Mouse (Mus musculus) splenic B cell, adult 2 months (primary cell): Measurements from ENCODE around the gene Sult6b2.

Experiments
- DNase-seq: peaks from one replicate; pipeline ENCODE4 v3.0.0-alpha.2; 2011; ENCODE audit warnings: low read depth, low spot score
- H3K27me3 ChIP-seq: 2 replicates; pipeline ENCODE4 v1.6.1; 2012; ENCODE audit warnings: mild to moderate bottlenecking, low read length, moderate library complexity, mixed read lengths; ENCODE audit not compliant: control insufficient read depth, poor library complexity, insufficient read depth, severe bottlenecking
- H3K36me3 ChIP-seq: 2 replicates; pipeline ENCODE4 v1.6.1; 2012; ENCODE audit warnings: mild to moderate bottlenecking, low read length, moderate library complexity, mixed read lengths; ENCODE audit not compliant: control insufficient read depth, poor library complexity, insufficient read depth, severe bottlenecking

Gene Sult6b2

DNA sequence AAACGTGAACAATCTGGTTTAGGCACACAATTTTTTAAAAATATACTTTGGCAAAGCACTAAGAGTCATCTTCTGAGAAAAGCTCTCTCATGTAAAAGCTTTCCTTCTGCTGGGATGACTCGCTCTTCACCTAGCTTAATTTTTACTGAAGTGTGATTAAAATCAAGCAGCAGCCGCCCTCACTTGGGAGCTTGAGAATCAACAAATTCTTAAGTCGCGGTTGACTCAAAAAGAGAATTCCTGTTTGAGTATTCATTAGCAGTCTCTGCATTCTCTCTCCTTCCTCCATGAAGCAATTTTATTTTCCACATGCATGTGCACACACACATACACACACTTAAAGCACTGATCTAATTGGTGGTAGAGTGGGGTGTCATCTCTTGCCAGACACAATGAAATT, 21.1 kb upstream of the Sult6b2 start:
- no peaks in the 10 kb centered on the region for H3K27me3 ChIP-seq
- no peak for DNase-seq
- H3K36me3 ChIP-seq, result no peaks in the 10 kb centered on the region

GRCm38 (mm10) chr6:142823008-142823787, 18.9 kb upstream of the Sult6b2 start:
- Histone ChIP-seq H3K27me3 (no peaks in the 10 kb centered on the region), H3K36me3 (no peaks in the 10 kb centered on the region)
- DNase-seq, result no peak

DNA sequence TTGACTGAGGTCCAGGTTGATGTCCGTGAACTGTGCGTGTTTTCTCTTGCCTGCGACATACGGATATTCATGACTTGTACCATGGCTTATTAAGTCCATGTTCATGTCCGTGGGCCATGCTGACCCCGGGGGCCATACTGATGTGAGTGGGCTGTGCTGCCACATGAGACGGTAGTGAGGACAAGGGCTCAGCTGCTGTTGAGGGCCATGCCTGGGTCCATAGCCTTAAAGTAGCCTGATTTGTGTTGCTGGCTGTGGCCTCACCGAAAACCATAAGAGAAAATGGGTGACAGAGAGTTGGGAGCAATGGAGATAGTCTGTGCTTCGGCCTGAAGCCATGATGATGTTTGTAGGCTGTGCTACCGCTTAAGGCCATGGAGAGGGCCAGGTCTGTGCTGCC, 14.0 kb upstream of the Sult6b2 start:
- Histone ChIP-seq H3K36me3 (no peaks in the 10 kb centered on the region), H3K27me3 (no peaks in the 10 kb centered on the region)
- no peak for DNase-seq

DNA sequence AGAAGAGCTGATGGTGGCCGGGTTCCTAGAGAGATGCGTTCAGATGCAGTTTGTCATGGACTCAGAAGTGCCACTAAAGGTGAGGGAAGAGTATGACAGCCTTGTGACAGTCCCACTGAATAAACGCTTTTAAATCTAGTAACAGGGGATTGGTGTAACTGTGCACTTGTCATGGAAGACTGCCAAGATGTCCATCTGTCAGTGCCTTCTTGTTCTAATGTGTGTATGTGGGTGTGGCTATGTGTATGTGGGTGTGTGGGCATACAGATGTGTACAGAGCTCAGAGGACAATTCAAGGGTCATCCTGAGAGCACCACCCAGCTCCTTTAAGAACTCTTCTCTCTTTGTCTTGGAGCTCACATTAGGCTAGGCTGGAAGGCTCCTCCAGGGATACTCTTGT, 11.2 kb upstream of the Sult6b2 start:
- no peaks in the 10 kb centered on the region for H3K27me3 ChIP-seq
- H3K36me3 ChIP-seq, result no peaks in the 10 kb centered on the region
- no peak for DNase-seq

- H3K27me3 ChIP-seq, result no peaks in the 10 kb centered on the region
- H3K36me3 ChIP-seq, result no peaks in the 10 kb centered on the region
- DNase-seq, result peak; percentile 78
These were observed 10.2 kb upstream of the Sult6b2 start for GRCm38 (mm10) chr6:142814495-142814921.

DNA sequence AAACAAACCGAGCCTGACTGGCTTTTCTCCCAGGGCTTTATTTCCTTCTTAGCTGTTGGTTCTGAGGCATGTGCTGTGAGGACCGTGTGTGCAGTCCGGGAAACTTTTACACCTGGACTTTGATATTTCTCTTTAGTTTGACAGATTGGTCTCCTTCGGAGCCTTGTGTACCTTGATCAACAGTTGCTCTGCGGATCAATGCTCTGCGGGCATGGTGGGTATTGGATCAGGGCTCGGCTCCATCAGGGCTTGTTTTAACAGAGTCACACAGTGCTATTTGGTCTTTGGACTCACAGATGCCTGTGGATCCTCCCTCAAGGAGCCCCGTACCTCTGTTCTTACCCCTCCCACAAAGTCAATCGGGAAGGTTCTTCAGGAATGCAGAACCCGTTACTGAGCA, 9.7 kb upstream of the Sult6b2 start:
- H3K36me3 ChIP-seq, result no peaks in the 10 kb centered on the region
- no peak for DNase-seq
- no peaks in the 10 kb centered on the region for H3K27me3 ChIP-seq

GRCm38 (mm10) chr6:142812969-142813368, 8.7 kb upstream of the Sult6b2 start:
- Histone ChIP-seq H3K36me3 (no peaks in the 10 kb centered on the region), H3K27me3 (no peaks in the 10 kb centered on the region)
- DNase-seq, result no peak

DNA sequence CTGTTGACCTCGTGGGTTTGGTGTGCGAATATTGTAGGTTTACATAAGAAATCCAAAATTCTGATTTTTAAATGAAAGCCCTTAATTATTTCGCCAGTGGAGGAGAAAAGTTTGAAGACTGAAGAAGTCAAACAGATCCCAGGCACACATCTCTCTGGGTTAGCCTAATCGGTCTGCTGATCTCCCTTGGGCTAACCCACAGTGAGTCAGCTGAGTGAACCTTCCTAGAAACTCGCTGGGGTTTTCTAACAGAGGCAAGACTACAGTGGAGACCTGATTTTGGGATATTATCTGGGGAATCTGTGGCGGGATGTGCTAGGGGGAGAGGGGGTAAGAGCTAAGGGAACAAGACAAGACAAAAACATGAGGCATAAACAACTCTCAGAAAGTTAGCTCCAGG, 5.9 kb upstream of the Sult6b2 start:
- H3K36me3 ChIP-seq, result no peaks in the 10 kb centered on the region
- no peaks in the 10 kb centered on the region for H3K27me3 ChIP-seq
- DNase-seq, result no peak

- Histone ChIP-seq H3K36me3 (no peaks in the 10 kb centered on the region), H3K27me3 (no peaks in the 10 kb centered on the region)
- DNase-seq, result no peak
These were observed 5.2 kb upstream of the Sult6b2 start for GRCm38 (mm10) chr6:142809373-142810098.

DNA sequence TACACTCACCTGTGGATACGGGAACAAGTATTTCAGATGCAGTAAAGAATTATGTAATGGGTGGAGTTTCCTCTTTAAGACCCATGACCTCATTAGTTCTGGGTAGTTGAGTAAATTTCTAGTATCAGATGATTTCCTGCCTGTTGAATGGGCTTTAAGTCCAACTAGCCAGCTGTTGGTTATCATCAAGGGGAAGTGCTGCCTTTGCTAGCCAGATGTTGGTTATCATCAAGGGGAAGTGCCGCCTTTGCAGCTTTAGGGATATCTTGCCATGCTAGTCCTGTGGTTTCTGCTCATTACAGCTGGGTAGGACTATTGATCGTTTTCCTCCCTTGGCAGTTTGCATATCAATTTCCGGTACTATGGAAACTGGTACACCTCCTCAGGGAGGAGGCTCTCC, 2.0 kb upstream of the Sult6b2 start:
- no peak for DNase-seq
- Histone ChIP-seq H3K36me3 (no peaks in the 10 kb centered on the region), H3K27me3 (no peaks in the 10 kb centered on the region)

GRCm38 (mm10) chr6:142802617-142803525, 1.4 kb downstream of the Sult6b2 start:
- Histone ChIP-seq H3K27me3 (no peaks in the 10 kb centered on the region), H3K36me3 (no peaks in the 10 kb centered on the region)
- DNase-seq, result no peak

- no peak for DNase-seq
- Histone ChIP-seq H3K27me3 (no peaks in the 10 kb centered on the region), H3K36me3 (no peaks in the 10 kb centered on the region)
These were observed 2.6 kb downstream of the Sult6b2 start for GRCm38 (mm10) chr6:142801687-142802086.

DNA sequence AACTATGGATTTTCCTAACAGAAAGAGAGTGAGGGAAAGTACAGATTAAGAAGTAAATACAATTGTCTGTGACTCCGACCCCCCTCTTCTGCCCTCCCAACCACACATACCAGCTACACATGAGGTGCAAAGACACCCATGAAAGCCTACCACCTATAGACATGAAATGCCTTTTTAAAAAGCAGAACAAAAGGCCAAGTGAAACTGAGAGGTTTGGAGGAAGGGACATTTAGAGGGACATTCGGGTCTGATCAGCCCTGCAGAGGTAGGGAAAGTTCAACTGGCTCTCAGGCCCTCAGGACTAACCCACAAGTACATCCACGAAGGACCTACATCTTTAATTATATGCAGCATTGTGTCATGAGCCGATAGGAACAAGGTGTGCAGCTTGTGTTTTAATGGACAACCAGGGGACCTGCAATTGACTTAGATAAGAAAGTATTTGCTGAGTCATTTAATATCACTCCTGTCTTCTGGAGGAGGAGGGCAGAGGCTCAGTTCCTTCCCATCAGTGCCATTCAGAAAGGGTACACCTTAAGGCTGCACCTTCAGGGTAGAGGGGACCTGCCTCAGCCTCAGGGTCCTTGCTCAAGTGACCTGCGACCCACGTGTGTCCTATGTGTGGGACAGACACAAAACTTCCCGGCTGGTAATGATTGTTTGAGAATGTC, 4.5 kb downstream of the Sult6b2 start:
- Histone ChIP-seq H3K27me3 (no peaks in the 10 kb centered on the region), H3K36me3 (no peaks in the 10 kb centered on the region)
- no peak for DNase-seq

DNA sequence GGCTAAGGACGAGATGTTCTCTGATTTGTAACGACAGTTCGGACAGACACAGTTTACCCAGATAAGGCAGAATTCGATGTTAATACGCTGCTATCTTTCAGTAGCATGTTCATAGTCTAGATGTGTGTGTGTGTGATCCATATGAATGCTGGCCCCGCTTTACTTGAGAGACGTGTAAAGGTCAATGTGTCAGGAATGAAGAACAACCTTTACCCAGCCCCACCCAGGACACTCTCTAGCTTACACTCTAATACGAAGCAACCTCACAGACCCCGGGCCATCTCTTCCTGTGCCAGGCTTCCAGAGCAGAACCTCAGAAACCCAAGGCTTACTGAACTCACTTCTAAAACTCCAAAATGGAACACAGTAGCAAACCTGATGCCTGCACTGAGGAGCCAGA, 5.5 kb downstream of the Sult6b2 start:
- Histone ChIP-seq H3K36me3 (no peaks in the 10 kb centered on the region), H3K27me3 (no peaks in the 10 kb centered on the region)
- no peak for DNase-seq
